Mouse (Mus musculus) lung, adult 2 months (tissue): ENCODE data around the gene Rhof.

Source experiments
- CTCF ChIP-seq: fragments of 200-500 bp; IDR thresholded peaks from 2 replicates; pipeline ENCODE4 v1.5.1; 2011; ENCODE audit warnings: mild to moderate bottlenecking, low read length, control low read depth; ENCODE audit not compliant: insufficient read depth
- POLR2A ChIP-seq: fragments of 200-500 bp; IDR thresholded peaks from 2 replicates; pipeline ENCODE4 v1.6.1; 2011; ENCODE audit warnings: low read depth, mild to moderate bottlenecking, control low read depth, low read length, borderline replicate concordance; ENCODE audit errors: extremely low read depth

- TF ChIP-seq POLR2A: no peak
- TF ChIP-seq CTCF: no peak
These were observed 37.9 kb upstream of the Rhof start for GRCm38 (mm10) chr5:123170365-123170764.
